Mouse (Mus musculus) layer of hippocampus, adult 2 months (tissue): ENCODE data around the gene Lsm5. TPM values are rescaled to one million over a fixed set of nuclear protein-coding genes. Genes with fewer than 3 reads are reported as not detected.

Experiments used
- DNase-seq, 2 experiments: peaks; one replicate each; pipeline ENCODE4 v3.0.0; 2022; ENCODE audit warnings: low spot score in 2 of 2
- H3K27ac ChIP-seq: fragments of 200-600 bp; 2 replicates; pipeline ENCODE4 v1.8.1; 2022
- H3K4me3 ChIP-seq: fragments of 200-600 bp; 2 replicates; pipeline ENCODE4 v1.8.1; 2022; ENCODE audit warnings: mild to moderate bottlenecking
- CTCF ChIP-seq: fragments of 200-600 bp; conservative IDR thresholded peaks from 2 replicates; pipeline ENCODE4 v1.8.1; 2022; ENCODE audit warnings: antibody characterized with exemption, mild to moderate bottlenecking, moderate library complexity
- total RNA-seq, 2 experiments: library from RNA; stranded (reverse); gene quantifications; 2 replicates each; pipeline ENCODE4 v1.2.3; 2021

Gene Lsm5
- total RNA-seq, 2 experiments from 2014 or later, result 12.7 to 14.3 TPM

DNA sequence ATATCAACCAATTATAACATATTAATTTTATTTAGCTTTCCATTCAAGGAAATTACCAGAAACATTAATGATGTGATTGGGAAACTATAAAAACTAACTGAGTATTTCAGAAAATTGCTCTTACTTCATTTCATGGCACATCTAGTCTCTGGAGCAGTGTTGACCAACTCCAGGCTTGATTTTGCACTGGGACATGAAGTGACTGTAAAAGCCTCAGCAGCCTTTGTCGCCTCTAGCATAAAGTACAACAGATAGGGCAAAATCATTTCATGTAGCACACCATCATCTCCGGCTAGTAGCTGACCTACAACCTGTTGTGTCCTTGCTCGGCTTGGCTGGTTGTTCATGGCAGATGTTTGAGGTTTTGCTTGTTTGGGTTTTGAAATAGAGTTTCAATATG lies 40.1 kb downstream of the Lsm5 start:
- H3K27ac ChIP-seq, result no peak overlapping the region
- no peak for DNase-seq
- H3K4me3 ChIP-seq, result no peak overlapping the region
- TF ChIP-seq CTCF, result no peak

DNA sequence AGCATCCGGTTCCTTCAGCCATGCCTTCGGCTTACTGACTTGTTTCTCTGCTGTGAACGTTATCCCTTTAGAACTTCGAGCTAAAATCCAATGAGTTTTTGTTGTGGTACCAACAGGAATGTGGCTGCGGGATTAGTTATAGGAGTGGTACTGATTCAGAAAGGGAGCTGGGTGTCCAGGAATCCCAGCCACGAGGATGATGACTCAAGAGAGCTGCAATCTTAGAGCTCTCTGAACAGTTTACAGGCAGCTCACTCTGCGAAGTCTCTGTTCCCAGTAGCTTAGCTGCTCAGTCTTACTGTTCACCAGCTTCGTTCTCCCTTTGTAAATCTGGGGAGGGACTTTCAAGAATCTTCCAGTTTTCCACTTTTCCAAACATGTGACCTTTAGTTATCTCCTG lies 49.1 kb downstream of the Lsm5 start:
- no peak for TF ChIP-seq CTCF
- H3K4me3 ChIP-seq, result no peak overlapping the region
- DNase-seq, result no peak
- no peak overlapping the region for H3K27ac ChIP-seq

DNA sequence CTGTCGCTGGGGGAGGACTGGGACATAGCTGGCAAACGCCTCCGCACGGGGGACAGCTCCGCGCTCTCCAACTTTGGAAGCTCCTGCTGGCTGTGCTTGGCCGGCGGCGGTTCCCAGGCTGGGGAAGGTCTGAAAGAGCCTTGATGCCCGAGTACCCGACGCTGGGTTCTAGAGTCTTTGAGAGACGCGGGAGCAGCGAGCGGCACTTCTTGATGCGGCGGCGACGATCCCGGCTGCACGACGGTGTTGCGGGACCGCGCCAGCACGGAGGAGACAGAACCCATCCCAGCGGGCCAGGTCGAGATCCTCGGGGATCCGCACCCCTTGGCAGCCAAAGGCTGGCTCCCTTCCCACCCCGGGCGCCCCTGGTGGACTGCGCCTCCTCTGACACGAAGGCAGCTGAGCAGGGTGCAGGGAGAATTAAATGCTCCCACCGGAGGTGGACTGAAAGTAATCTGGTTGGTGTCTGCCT lies 52.4 kb downstream of the Lsm5 start:
- peak; percentile 36 for TF ChIP-seq CTCF
- DNase-seq, result no peak

More for the DNA sequence above, 52.4 kb downstream of the Lsm5 start:
- Histone ChIP-seq H3K27ac (no peak overlapping the region), H3K4me3 (peak overlapping the region; percentile 46)

Other genes starting within 250 kb of the Lsm5 start
- 1 to 10 TPM; 3.1 to 3.5 TPM for gene Pde1c, start 135.6 kb downstream of the Lsm5 start, total RNA-seq
- gene Avl9, start 10.2 kb upstream of the Lsm5 start, total RNA-seq, result 10 to 100 TPM; 42.5 to 44.4 TPM
- gene Kbtbd2, start 93.1 kb upstream of the Lsm5 start, total RNA-seq, result 10 to 100 TPM; 50.7 to 51.4 TPM
- 10 to 100 TPM; 27.0 to 28.9 TPM for gene Fkbp9, start 127.3 kb upstream of the Lsm5 start, total RNA-seq
- gene Nt5c3, start 219.2 kb upstream of the Lsm5 start, total RNA-seq, result 10 to 100 TPM; 40.6 to 44.3 TPM
- under 1 TPM; 0.22 to 0.59 TPM for gene Vmn1r4, start 219.3 kb upstream of the Lsm5 start, total RNA-seq